Mouse (Mus musculus) liver, embryonic 16.5 days (tissue): ENCODE data around the gene Vmn1r63. TPM values are rescaled to one million over a fixed set of nuclear protein-coding genes. Genes with fewer than 3 reads are reported as not detected.
"Not testable (repeated sequence)": the region's sequence is repeated elsewhere in the genome, so short reads cannot be mapped to it uniquely, and the experiment has no call there.

Experiments used
- ATAC-seq: fragments of 200-750 bp; cut with Nextera tagmentation; 2 replicates; pipeline ENCODE4 v1.8.0; 2017; ENCODE audit warnings: low read depth, mild to moderate bottlenecking, moderate number of reproducible peaks, moderate library complexity
- H3K27ac ChIP-seq: fragments of 300-500 bp; sonication (generic); 2 replicates; pipeline ENCODE4 v1.5.1; 2014; ENCODE audit warnings: mild to moderate bottlenecking, low read length
- H3K27me3 ChIP-seq: fragments of 300-500 bp; sonication (generic); 2 replicates; pipeline ENCODE4 v1.6.1; 2014; ENCODE audit warnings: low read depth, low read length, mixed read lengths; ENCODE audit not compliant: control insufficient read depth, insufficient read depth
- H3K36me3 ChIP-seq: fragments of 300-500 bp; sonication (generic); 2 replicates; pipeline ENCODE4 v1.6.1; 2014; ENCODE audit warnings: mild to moderate bottlenecking; ENCODE audit not compliant: control insufficient read depth, insufficient read depth
- H3K4me1 ChIP-seq: fragments of 300-500 bp; sonication (generic); 2 replicates; pipeline ENCODE4 v1.6.1; 2014; ENCODE audit warnings: low read depth, low read length, mixed read lengths; ENCODE audit not compliant: control insufficient read depth
- H3K4me2 ChIP-seq: fragments of 300-500 bp; sonication (generic); 2 replicates; pipeline ENCODE4 v1.6.1; 2014; ENCODE audit warnings: low read depth, low read length, mixed read lengths
- H3K4me3 ChIP-seq: fragments of 300-500 bp; sonication (generic); 2 replicates; pipeline ENCODE4 v1.5.1; 2014; ENCODE audit warnings: low read depth, mild to moderate bottlenecking, low read length
- H3K9ac ChIP-seq: fragments of 300-500 bp; sonication (generic); 2 replicates; pipeline ENCODE4 v1.6.1; 2014; ENCODE audit warnings: low read depth, low read length
- H3K9me3 ChIP-seq: fragments of 300-500 bp; sonication (generic); replicated peaks from 2 replicates; pipeline ENCODE4 v1.6.1; 2016; ENCODE audit warnings: low read length; ENCODE audit not compliant: control insufficient read depth
- WGBS: fragments of 180-500 bp; shearing (Covaris S2); extraction: QIAGEN DNeasy Blood & Tissue Kit; methylation state at CpG from one replicate; pipeline ENCODE4 v1.1.7; 2014; ENCODE audit not compliant: insufficient replicate concordance; 5-methylcytosine and 5-hydroxymethylcytosine counted together
- polyA plus RNA-seq: library from polyadenylated mRNA; unstranded; fragments of >200 nt; fragmentation: Nextera tagmentation; extraction: Ambion mirVana; gene quantifications from 2 replicates; pipeline ENCODE4 v1.2.1, GENCODE M21; 2015

Gene Vmn1r63
- not detected in 2 replicates for polyA plus RNA-seq

DNA sequence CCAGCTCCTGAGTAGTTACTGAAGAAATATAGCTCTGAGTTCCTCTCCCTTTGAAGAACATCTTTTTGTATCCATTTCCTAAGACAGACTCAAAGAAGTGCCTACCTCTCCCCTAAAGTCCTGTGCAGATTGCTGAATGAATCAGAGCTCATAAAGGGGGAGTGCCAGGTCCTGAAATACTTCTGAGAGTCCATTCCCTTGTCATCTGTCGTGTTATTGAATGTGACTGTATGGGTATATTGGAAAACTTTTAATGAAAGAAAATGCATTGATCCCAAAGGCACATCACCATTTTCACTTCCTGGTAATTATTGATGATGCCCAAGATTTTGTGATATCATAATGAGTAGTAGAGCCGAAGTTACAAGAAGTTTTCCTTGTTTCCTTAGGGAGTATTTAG lies at the start of gene Vmn1r63:
TSS of gene Vmn1r63 (minus strand) at position 101 of the 400 bp plus-strand sequence.
- no CpG with 5 or more reads among the region's 2 CpGs for WGBS
- H3K4me3 ChIP-seq, H3K9ac ChIP-seq, H3K36me3 ChIP-seq, ATAC-seq, H3K4me2 ChIP-seq, H3K27ac ChIP-seq, H3K27me3 ChIP-seq, H3K4me1 ChIP-seq, H3K9me3 ChIP-seq: not testable (repeated sequence)

Other genes starting within 250 kb of the Vmn1r63 start
- gene Vmn1r61, start 192.2 kb downstream of the Vmn1r63 start, polyA plus RNA-seq = not detected in 2 replicates
- not detected in 2 replicates for gene Vmn1r62, start 131.8 kb downstream of the Vmn1r63 start, polyA plus RNA-seq
- gene Vmn1r64, start 79.1 kb upstream of the Vmn1r63 start, polyA plus RNA-seq = not detected in 2 replicates
- gene Vmn1r65, start 205.6 kb upstream of the Vmn1r63 start, polyA plus RNA-seq = not detected in 2 replicates
- gene Nlrp4c, start 239.7 kb upstream of the Vmn1r63 start, polyA plus RNA-seq = not detected in 2 replicates